Mouse (Mus musculus) CD4-positive, CD25-positive, alpha-beta regulatory T cell, adult 2 months (primary cell): ENCODE results near the gene Arhgap11a.

Experiments used
- DNase-seq: peaks from one replicate; pipeline ENCODE4 v3.0.0-alpha.2; 2012; ENCODE audit warnings: low read depth, low spot score

Arhgap11a gene

DNA sequence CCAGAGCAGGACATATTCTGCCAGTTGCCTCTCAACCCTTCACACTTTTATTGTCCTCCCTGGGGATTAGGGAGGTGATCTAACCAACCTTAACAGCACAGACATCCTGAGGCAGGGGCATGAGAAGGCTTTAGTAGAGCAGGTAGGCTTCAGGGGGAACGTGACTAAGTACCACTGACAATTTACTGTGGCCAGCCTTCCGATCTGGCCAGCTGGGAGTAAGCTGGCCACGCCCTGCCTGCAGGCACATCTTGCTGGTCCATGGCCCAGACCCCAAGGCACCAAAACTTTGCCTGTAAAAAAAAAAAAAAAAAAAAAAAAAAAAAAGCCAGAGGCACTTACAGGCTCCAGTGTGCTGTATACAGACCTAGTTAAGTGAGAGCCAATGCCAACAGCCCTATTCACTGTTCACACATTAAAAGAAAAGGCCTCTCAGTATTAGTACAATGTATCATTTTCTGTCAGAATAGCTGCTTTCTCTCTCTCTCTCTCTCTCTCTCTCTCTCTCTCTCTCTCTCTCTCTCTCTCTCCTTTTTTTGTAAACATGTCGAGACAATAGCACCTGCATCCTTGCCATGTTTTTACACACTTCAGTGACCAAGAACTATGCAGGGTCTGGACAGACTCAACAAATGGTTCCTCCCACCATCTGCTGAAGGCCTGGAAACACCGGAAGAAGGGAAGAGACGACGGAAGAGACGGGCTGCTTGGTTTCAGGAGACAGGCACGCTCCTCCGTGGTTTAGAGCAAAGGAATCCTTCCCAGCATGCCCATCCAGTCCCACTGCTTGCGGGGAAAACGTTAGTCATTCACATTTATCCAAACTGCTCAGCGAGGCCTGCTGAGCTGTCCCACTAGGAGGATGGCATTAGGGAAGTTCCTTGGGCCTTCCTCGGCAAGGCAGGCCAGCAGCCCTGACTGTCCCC lies 30.5 kb downstream of the Arhgap11a start:
- no peak for DNase-seq

- DNase-seq: peak; percentile 44
Measured at GRCm38 (mm10) chr2:113807640-113808039, 40.8 kb downstream of the Arhgap11a start.

- no peak for DNase-seq
Measured at GRCm38 (mm10) chr2:113806851-113807577, 41.4 kb downstream of the Arhgap11a start.

DNA sequence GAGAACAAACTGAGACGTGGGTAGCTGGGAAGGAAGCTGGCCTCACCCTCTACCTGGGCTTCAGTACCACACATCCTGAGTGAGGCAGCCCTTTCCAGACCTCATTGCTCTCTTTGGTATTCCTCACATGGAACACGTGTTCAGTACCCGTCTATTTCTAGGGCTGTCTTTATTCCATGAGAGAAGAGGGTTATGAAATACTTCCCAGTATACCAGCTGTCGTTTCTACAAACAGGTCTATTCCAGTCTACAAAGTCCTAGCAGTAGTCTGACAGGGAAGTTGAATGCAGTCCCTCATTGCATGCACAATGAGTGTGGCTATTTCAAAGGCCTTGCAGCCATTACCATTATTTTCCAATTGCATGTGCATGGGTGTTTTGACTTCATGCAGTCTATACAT lies 42.7 kb downstream of the Arhgap11a start:
- DNase-seq: no peak

GRCm38 (mm10) chr2:113803753-113804152 lies 44.7 kb downstream of the Arhgap11a start:
- no peak for DNase-seq

DNA sequence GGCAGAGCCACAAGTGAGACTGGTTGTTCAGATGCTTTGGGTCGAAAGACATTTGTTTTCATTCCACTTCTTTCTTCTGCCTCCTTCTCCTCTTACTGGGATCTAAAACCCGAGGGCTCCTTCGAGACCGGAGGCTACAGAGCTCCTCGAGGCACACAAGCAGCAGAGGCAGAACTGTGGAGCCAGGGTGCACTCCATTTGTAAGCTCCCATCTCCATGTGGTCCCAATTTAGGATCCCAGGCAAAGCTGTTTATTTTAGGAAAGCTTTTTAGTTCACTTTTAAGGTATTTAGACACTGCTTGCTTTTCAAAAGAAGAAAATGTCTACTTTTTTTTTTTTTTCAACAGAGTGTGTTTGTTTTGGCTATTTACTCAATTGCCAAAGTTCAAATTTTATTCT lies 47.6 kb downstream of the Arhgap11a start:
- no peak for DNase-seq

DNA sequence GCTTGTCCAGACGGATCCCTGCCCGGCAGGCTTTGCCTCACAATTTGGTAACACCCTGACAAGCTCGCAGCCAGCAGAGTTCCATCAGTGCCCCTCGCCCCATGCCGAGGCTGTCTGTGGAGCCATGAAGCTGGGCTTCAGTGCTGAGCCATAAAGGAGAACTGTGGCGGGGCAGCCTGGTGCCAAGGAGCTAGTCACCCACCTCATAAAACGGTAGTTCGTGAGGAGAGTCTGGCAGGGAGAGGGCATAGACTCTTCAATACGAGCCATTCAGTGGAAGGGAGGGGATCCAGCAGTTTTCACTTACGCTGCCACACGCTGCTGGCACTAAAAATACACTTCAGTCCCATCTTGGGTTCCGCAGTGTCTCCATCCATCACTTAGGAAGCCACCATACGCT lies 49.9 kb downstream of the Arhgap11a start:
- no peak for DNase-seq

DNA sequence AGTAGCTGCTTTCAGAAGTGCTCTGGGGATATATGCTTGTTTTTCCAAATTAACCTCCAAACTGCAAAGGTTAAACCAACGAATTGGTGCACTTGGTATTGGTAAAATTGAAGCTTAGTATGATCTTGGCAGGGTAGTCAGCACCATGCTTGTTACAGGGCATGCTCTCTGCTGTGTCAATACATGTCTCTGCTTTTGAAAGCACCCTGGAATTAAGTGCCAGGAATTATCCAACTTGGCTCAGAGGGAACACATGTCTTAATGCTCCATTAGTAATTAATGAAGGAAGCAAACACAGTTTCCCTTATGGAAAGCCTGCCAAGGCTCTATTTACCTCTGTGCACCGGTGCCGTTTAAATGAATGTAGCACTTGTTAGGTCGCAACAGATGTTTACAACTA lies 53.3 kb downstream of the Arhgap11a start:
- DNase-seq: no peak

GRCm38 (mm10) chr2:113793521-113793920 lies 54.9 kb downstream of the Arhgap11a start:
- DNase-seq: no peak

DNA sequence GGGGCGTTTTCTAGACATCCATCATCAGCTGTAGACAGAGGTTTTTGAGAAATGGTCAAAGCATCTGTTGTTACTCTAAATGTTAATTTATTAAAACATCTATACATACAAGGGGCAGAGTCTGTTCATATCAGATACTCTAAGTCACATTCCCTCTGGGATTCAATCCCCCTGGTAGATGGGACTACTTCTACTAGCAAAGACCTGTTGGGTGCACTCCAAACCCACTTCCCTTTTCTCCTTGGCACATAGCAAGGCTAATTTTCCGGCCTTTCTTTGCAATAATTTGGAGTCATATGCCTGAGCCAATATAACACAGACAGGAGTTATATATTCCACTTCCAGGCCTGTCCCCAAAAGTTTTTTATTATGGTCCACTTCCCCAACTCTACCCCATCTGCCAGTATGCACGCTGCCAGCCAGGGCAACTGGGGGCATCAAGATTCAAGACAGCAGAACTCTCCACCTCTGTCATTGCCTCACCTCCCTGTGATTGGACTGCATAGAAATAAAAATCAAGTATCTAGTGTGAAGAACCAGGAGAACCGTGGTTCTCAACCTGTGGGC lies 59.6 kb downstream of the Arhgap11a start:
- DNase-seq: no peak

DNA sequence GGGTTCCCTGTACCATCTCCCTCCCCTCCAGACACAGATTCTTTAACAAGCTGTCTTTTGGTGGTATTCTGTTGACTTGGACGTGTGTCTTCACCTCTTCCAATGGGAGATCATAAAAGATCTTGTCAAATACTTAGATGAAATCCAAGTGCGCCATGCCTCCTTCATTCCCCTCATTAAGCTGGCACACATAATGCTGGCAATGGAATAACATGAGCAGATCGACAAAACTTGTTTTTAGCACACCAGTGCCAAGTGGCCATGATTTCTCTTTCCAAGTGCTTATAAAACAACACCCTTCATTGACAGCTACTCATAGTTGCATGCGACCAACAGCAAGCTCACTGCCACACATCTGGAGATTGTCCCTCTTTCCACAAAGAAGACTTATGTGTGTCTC lies 60.6 kb downstream of the Arhgap11a start:
- no peak for DNase-seq

- DNase-seq: no peak
Measured at GRCm38 (mm10) chr2:113784851-113785250, 63.6 kb downstream of the Arhgap11a start.

GRCm38 (mm10) chr2:113781521-113781920 lies 66.9 kb downstream of the Arhgap11a start:
- no peak for DNase-seq
